Mouse (Mus musculus): Measurements from ENCODE around the gene Cldn5.

GRCm38 (mm10) chr16:18781810-18782209 lies 5.2 kb downstream of the Cldn5 start:
- TF ChIP-seq CTCF (IDR thresholded peaks at IDR 0.05; ENCODE audit: control insufficient read depth, insufficient read depth, insufficient replicate concordance, low read depth, low read length) (no peak), POLR2A (IDR thresholded peaks at IDR 0.05; ENCODE audit: control insufficient read depth, low read depth, low read length) (no peak)

Data from testis, adult 2 months (tissue).